Mouse (Mus musculus) urinary bladder, postnatal 4 days (tissue): ENCODE results near the gene Rpl6.
"Not testable (repeated sequence)": the region's sequence is repeated elsewhere in the genome, so short reads cannot be mapped to it uniquely, and the experiment has no call there.

Source experiments
- DNase-seq, 2 experiments: peaks; one replicate each; pipeline ENCODE4 v3.0.0; 2021 to 2022; ENCODE audit warnings: low spot score in 2 of 2

Gene Rpl6

DNA sequence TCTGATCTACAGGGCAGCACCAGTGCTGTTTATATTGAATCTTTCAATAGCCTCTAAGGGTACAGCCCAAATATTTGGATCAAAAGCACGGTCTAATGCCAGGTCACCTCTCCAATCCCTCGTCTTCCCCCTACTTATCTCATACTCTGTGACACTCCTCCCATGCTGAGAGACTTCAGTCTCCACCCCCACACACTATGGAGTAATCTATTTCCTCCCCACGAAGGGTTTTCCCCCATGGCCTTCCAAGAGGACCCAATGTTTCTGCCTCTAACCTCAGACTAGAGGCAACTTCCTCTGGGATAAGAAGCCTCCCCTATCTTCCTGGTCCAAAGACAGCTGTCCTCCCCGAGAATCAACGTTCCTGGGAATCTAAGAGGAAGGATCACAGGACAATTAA is 7.5 kb upstream of the Rpl6 start:
- no peak for DNase-seq

DNA sequence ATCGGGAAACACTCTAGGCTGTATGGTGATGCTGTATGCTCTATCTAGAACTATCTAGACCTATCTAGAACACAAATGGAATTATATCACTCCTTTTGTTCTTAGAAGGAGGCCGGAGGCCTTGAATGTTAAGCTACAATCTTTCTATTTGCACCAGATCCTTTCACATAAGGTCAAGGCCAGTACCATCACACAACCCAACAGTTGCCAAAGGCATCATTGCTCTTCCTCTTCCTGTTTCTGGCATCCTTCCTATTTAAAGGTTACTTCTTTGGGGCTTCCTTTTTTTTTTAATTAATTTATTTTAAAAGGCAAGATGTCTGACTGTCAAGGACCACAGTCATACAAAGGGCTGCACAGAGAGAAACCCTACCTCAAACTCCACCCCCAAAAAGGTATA is 6.9 kb upstream of the Rpl6 start:
- DNase-seq = no peak

DNA sequence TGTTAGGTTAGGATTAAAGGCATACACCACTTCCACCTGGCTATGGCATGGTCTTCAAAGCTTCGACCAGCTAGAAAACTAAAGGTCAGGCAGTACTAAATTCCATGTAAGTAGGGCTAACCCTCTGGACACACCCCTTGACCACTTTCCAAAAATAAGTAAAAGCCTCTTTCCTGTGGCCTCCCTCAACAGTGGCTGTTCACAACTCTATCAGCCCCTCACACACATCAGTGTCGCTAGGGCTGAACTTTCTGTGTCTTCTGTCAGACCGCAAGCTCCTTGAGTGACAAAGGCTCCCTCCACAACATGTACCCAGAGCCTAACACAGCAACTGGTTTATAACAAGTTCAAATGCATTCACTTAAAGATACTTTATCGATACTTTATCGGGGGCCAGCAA is 5.9 kb upstream of the Rpl6 start:
- DNase-seq = no peak

DNA sequence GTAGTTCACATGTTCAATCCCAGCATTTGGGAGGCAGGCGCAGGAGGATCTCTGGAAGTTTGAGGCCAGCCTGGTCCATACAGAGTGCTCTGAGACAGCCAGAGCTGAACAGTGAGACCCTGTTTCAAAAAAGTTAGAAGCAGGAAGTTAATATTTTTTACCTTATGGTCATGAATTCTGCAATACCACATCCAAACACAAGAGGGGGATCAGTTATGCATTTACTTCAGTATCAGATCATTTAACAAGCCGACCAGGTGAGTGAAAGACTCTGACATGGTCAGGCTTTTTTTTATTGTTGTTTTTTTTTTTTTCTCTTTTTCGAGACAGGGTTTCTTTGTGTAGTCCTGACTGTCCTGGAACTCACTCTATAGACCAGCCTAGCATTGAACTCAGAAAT is 2.5 kb upstream of the Rpl6 start:
- no peak for DNase-seq

DNA sequence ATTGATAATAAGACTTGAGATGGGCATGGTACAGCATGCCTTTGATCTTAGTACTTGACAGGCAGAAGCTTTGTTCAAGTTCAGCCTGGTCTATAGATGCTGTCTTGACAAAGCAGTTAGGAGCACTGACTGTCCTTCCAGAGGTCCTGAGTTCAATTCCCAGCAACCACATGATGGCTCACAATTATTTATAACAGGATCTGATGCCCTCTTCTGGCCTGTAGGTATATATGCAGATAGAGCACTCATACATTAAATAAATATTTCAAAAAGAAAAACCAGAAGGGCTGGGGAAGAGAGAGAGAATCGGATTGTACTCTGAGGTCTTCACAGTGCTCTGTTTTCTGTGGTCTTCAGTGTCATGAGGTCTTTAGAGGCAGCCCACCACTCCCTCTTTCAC is 1.8 kb upstream of the Rpl6 start:
- DNase-seq = no peak

- DNase-seq = not testable (repeated sequence)
These were observed 1.4 kb downstream of the Rpl6 start for GRCm38 (mm10) chr5:121205537-121206130.

- no peak for DNase-seq
These were observed 2.3 kb downstream of the Rpl6 start for GRCm38 (mm10) chr5:121206540-121206939.

- DNase-seq = no peak
These were observed 2.7 kb downstream of the Rpl6 start for GRCm38 (mm10) chr5:121206984-121207383.

- no peak for DNase-seq
These were observed 5.7 kb downstream of the Rpl6 start for GRCm38 (mm10) chr5:121209755-121210600.

- no peak for DNase-seq
These were observed 6.3 kb downstream of the Rpl6 start for GRCm38 (mm10) chr5:121210601-121210924.

DNA sequence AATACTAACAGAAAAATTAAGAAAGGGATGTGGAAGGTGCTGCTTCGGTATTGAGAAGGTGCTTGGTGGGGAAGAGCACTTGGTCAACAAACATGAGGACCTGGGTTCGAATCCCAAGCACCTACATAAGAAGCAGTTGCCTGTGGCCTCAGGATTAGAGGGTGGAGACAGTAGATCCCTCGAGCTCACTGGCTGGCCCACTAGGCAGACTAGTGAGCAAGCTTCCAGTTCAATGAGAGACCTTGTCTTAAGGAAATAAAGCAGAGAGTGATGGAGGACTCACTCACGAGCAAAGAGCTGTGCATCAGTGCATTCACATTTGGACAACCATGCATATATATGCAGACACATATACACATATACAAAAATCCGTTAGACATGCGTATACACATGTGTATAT is 7.8 kb downstream of the Rpl6 start:
- no peak for DNase-seq

DNA sequence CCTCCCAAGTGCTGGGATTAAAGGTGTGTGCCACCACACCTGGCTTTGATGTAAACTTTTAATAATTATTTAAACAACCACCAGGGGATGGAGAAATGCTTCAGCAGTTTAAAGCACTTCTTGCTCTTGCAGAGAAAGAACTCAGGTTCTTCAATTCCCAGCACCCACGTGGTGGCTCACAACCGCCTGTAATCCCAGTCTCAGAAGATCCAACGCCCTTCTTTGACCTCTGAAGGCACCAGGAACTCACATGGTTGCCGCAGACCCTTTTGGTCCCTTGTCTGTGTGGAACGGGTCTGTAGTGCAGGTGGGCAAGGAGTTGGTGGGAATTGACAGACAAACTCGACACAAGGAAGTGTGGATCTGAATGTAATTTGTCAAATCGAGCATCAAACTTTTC is 10.4 kb downstream of the Rpl6 start:
- no peak for DNase-seq

DNA sequence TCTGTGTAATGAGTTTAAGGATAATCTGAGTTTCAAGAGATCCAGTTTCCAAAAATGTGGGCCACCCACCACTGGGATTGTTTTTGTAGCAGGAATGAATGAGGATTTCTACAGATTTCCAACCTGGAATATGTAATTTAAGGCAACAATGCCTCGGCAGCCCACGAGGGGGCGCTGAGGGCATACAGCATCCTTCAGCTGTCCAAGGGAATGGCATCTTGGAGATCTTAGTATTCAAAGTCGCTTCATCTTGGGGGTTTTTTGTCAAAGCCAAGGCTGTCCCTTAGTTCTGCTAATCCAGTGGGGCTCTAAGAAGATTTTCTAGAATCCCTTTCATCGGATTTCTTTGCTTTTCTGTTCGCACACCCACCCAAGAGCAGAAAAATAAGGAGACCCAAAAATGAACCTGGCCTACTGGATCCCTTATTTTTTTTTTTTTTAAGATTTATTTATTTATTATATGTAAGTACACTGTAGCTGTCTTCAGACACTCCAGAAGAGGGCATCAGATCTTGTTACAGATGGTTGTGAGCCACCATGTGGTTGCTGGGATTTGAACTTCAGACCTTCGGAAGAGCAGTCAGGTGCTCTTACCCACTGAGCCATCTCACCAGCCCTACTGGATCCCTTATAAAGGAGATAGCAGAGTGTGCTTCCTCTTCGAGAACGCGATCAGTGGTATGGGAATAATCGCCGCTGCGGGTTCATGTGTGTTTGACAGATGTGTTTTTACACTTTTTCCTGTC is 11.3 kb downstream of the Rpl6 start:
- peak; percentile 40 to 70 for DNase-seq

DNA sequence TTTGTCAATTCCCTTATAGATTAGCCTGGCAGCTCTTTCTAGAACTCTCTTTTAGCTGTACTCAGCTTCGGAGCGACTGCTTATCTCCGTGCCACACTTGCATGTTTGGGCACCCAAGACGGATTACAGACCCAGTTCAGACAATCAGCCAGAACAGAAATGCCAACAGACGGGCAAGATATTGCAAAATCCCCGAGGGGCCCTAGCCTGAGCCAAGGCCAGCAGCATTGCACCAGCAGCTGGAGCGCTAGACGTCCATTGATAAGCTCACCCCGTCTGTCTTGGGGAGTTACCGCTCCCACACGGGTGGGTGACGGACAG is 11.8 kb downstream of the Rpl6 start:
- DNase-seq = no peak

DNA sequence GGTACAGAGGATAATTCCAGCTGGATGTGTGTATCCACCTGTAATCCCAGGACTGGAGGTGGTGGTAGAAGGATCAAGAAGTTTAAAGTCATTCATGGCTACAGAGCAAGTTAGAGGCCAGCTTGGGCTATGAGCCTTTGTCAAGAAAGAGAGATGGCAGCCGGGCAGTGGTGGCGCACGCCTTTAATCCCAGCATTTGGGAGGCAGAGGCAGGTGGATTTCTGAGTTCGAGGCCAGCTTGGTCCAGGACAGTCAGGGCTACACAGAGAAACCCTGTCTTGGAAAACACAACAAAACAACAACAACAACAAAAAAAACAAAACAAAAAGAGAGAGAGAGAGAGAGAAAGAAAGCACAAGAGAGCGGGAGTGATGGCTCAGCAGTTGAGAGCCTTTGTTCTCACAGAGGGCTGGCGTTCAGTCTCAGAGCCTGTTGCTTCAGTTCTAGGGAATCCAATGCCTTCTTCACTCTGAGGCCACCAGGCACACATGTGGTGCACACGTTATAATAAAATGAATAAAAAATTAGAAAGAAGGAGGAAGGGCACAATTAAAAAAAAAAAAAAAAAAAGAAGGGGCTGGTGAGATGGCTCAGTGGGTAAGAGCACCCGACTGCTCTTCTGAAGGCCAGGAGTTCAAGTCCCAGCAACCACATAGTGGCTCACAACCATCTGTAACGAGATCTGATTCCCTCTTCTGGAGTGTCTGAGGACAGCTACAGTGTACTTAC is 12.5 kb downstream of the Rpl6 start:
- not testable (repeated sequence) for DNase-seq

GRCm38 (mm10) chr5:121217313-121217634 is 13.0 kb downstream of the Rpl6 start:
- DNase-seq = no peak

GRCm38 (mm10) chr5:121219190-121219589 is 14.9 kb downstream of the Rpl6 start:
- DNase-seq = no peak

- DNase-seq = peak; percentile 92 to 98
These were observed 15.9 kb downstream of the Rpl6 start, which contains the start of gene Hectd4 for GRCm38 (mm10) chr5:121219980-121220731. Gene Hectd4, plus strand, starts transcription at chr5:121220219.

- peak; percentile 19 to 60 for DNase-seq
These were observed 16.5 kb downstream of the Rpl6 start for GRCm38 (mm10) chr5:121220732-121221301.

GRCm38 (mm10) chr5:121221328-121221850 is 17.1 kb downstream of the Rpl6 start:
- no peak for DNase-seq

DNA sequence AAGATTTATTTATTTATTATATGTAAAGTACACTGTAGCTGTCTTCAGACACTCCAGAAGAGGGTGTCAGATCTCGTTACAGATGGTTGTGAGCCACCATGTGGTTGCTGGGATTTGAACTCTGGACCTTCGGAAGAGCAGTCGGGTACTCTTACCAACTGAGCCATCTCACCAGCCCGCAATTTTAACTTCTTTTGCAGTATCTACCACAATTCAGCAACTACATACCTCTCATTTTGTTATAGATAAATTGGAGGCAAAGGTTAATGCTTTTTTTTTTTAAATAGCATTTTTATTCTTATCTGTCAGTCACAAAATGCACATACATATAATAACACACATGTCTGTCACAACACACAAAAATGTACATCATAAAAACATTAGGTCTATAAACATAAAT is 19.7 kb downstream of the Rpl6 start:
- not testable (repeated sequence) for DNase-seq
